Mouse (Mus musculus) myocyte (in vitro differentiated cells): ENCODE data around the gene Gpsm1. TPM values are rescaled to one million over a fixed set of nuclear protein-coding genes. Genes with fewer than 3 reads are reported as not detected.

Source experiments
- H3K27me3 ChIP-seq: one replicate; pipeline ENCODE4 v1.6.1; 2011; ENCODE audit not compliant: control insufficient read depth, insufficient read depth, insufficient read length
- H3K36me3 ChIP-seq: one replicate; pipeline ENCODE4 v1.6.1; 2011; ENCODE audit not compliant: control insufficient read depth, insufficient read depth
- H3K4me2 ChIP-seq: one replicate; pipeline ENCODE4 v1.6.1; 2011; ENCODE audit warnings: low read depth, control low read depth
- H3K4me3 ChIP-seq: one replicate; pipeline ENCODE4 v1.5.1; 2011; ENCODE audit warnings: mild to moderate bottlenecking, control low read depth, moderate library complexity
- H3K79me2 ChIP-seq: one replicate; pipeline ENCODE4 v1.6.1; 2011; ENCODE audit not compliant: control insufficient read depth, insufficient read depth
- H3ac ChIP-seq: one replicate; pipeline ENCODE4 v1.6.1; 2011; ENCODE audit not compliant: control insufficient read depth, insufficient read length
- CEBPB ChIP-seq: IDR thresholded peaks from 2 replicates; pipeline ENCODE4 v1.6.1; 2011; ENCODE audit warnings: mild to moderate bottlenecking, moderate library complexity; ENCODE audit not compliant: poor library complexity, insufficient read depth, severe bottlenecking
- E2F4 ChIP-seq: IDR thresholded peaks from one replicate; pipeline ENCODE4 v1.6.1; 2011; ENCODE audit warnings: mild to moderate bottlenecking, control low read depth, moderate library complexity; ENCODE audit not compliant: insufficient read depth
- MAX ChIP-seq: IDR thresholded peaks from one replicate; pipeline ENCODE4 v1.6.1; 2011; ENCODE audit warnings: low read depth, mild to moderate bottlenecking, control low read depth
- MYOD1 ChIP-seq, 3 experiments: IDR thresholded peaks; one replicate each; pipeline ENCODE4 v1.6.1; 2011; ENCODE audit warnings: control low read depth in 2 of 3, low read depth in 2 of 3, mild to moderate bottlenecking in 2 of 3, moderate library complexity in 1 of 3; ENCODE audit not compliant: insufficient read length in 2 of 3, control insufficient read depth in 1 of 3
- MYOG ChIP-seq, 3 experiments: IDR thresholded peaks; one replicate each; pipeline ENCODE4 v1.6.1; 2011; ENCODE audit warnings: control low read depth in 2 of 3, low read depth in 2 of 3, mild to moderate bottlenecking in 2 of 3; ENCODE audit not compliant: insufficient read length in 2 of 3, control insufficient read depth in 1 of 3, insufficient read depth in 1 of 3
- POLR2A ChIP-seq: IDR thresholded peaks from one replicate; pipeline ENCODE4 v1.6.1; 2011; ENCODE audit warnings: low read depth, mild to moderate bottlenecking, control low read depth, moderate library complexity; ENCODE audit not compliant: insufficient read length
- POLR2AphosphoS2 ChIP-seq: IDR thresholded peaks from one replicate; pipeline ENCODE4 v1.6.1; 2011; ENCODE audit warnings: low read depth, control low read depth; ENCODE audit not compliant: insufficient read length
- REST ChIP-seq: IDR thresholded peaks from one replicate; pipeline ENCODE4 v1.6.1; 2011; ENCODE audit warnings: mild to moderate bottlenecking, control low read depth, moderate library complexity; ENCODE audit not compliant: insufficient read depth, insufficient read length
- SRF ChIP-seq: IDR thresholded peaks from one replicate; pipeline ENCODE4 v1.6.1; 2011; ENCODE audit warnings: low read depth; ENCODE audit not compliant: control insufficient read depth, insufficient read length
- TCF12 ChIP-seq: IDR thresholded peaks from one replicate; pipeline ENCODE4 v1.6.1; 2011; ENCODE audit warnings: mild to moderate bottlenecking, control low read depth; ENCODE audit not compliant: poor library complexity, insufficient read depth, severe bottlenecking
- TCF3 ChIP-seq: IDR thresholded peaks from one replicate; pipeline ENCODE4 v1.6.1; 2011; ENCODE audit warnings: low read depth, control low read depth; ENCODE audit not compliant: insufficient read length
- USF1 ChIP-seq: IDR thresholded peaks from one replicate; pipeline ENCODE4 v1.6.1; 2011; ENCODE audit warnings: low read depth, mild to moderate bottlenecking, control low read depth, moderate library complexity
- polyA plus RNA-seq: library from polyadenylated mRNA; unstranded; fragments of >200 nt; fragmentation: generic; extraction: Trizol; gene quantifications from one replicate; pipeline ENCODE4 v1.2.1, GENCODE M21; 2012; ENCODE audit warnings: missing spikeins

Gpsm1 gene
- polyA plus RNA-seq, 1 experiment = 11.7 TPM

GRCm38 (mm10) chr2:26323589-26324325 is 8.4 kb downstream of the Gpsm1 start:
- H3ac ChIP-seq = no peak overlapping the region
- no peak overlapping the region for H3K4me2 ChIP-seq
- no peak for TF ChIP-seq CEBPB
- no peak for TF ChIP-seq POLR2A
- TF ChIP-seq E2F4 = no peak
- no peak for TF ChIP-seq MAX
- TF ChIP-seq USF1 = no peak
- TF ChIP-seq TCF12 = no peak
- no peak for TF ChIP-seq TCF3
- TF ChIP-seq REST = no peak
- TF ChIP-seq MYOG (IDR thresholded peaks at IDR 0.05; ENCODE audit: control insufficient read depth in 1 of 3, insufficient read depth in 1 of 3, insufficient read length in 2 of 3, low read depth in 2 of 3) = no peak
- no peak for TF ChIP-seq POLR2AphosphoS2
- no peak for TF ChIP-seq MYOD1 (IDR thresholded peaks at IDR 0.05; ENCODE audit: control insufficient read depth in 1 of 3, insufficient read length in 2 of 3, low read depth in 2 of 3)
- no peak for TF ChIP-seq SRF
- H3K27me3 ChIP-seq = no peaks in the 10 kb centered on the region
- H3K79me2 ChIP-seq = no peaks in the 10 kb centered on the region
- peaks cover 7% of the 10 kb centered on the region for H3K36me3 ChIP-seq
- H3K4me3 ChIP-seq = no peak overlapping the region

GRCm38 (mm10) chr2:26324917-26325316 is 9.6 kb downstream of the Gpsm1 start:
- Histone ChIP-seq H3K4me2 (no peak overlapping the region), H3K79me2 (no peaks in the 10 kb centered on the region), H3K27me3 (no peaks in the 10 kb centered on the region), H3ac (no peak overlapping the region), H3K36me3 (peaks cover 7% of the 10 kb centered on the region), H3K4me3 (no peak overlapping the region)
- TF ChIP-seq POLR2AphosphoS2 (no peak), SRF (no peak)

GRCm38 (mm10) chr2:26325386-26326181 is 10.3 kb downstream of the Gpsm1 start:
- H3K27me3 ChIP-seq = no peaks in the 10 kb centered on the region
- H3K4me3 ChIP-seq = no peak overlapping the region
- H3K79me2 ChIP-seq = no peaks in the 10 kb centered on the region
- peaks cover 7% of the 10 kb centered on the region for H3K36me3 ChIP-seq
- no peak overlapping the region for H3K4me2 ChIP-seq
- TF ChIP-seq TCF3 (no peak), POLR2AphosphoS2 (peak; percentile 16), POLR2A (no peak), REST (no peak), CEBPB (peak; percentile 96), E2F4 (no peak), MYOD1 (IDR thresholded peaks at IDR 0.05; ENCODE audit: control insufficient read depth in 1 of 3, insufficient read length in 2 of 3, low read depth in 2 of 3) (peak in 1 of 3 experiments; percentile 1), SRF (no peak), TCF12 (no peak), MYOG (IDR thresholded peaks at IDR 0.05; ENCODE audit: control insufficient read depth in 1 of 3, insufficient read depth in 1 of 3, insufficient read length in 2 of 3, low read depth in 2 of 3) (no peak), MAX (no peak), USF1 (no peak)
- no peak overlapping the region for H3ac ChIP-seq

DNA sequence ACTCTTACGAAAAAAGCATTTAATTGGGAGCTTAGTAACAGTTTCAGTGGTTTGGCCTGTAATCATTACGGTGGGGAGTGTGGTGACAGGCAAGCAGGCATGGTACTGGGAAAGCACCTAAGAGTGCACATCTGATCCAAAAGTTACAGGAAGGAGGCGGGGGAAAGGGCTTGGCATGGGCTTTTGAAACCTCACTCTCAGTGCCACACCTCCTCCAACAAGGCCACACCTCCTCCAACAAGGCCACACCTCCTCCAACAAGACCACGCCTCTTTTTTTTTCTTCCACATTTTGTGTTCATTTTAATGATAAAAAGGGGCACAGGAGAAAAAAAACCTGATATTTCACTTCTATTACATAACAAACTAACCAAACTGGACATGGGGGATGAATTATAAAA is 12.5 kb downstream of the Gpsm1 start:
- no peak overlapping the region for H3K4me3 ChIP-seq
- TF ChIP-seq USF1 = no peak
- TF ChIP-seq CEBPB = no peak
- no peak for TF ChIP-seq TCF3
- TF ChIP-seq MAX = no peak
- no peak for TF ChIP-seq E2F4
- no peak for TF ChIP-seq MYOG (IDR thresholded peaks at IDR 0.05; ENCODE audit: control insufficient read depth in 1 of 3, insufficient read depth in 1 of 3, insufficient read length in 2 of 3, low read depth in 2 of 3)
- no peak for TF ChIP-seq SRF
- TF ChIP-seq POLR2A = no peak
- TF ChIP-seq TCF12 = no peak
- TF ChIP-seq POLR2AphosphoS2 = no peak
- no peak overlapping the region for H3ac ChIP-seq
- no peaks in the 10 kb centered on the region for H3K79me2 ChIP-seq
- H3K27me3 ChIP-seq = no peaks in the 10 kb centered on the region
- peaks cover 7% of the 10 kb centered on the region for H3K36me3 ChIP-seq
- no peak overlapping the region for H3K4me2 ChIP-seq
